Mouse (Mus musculus): ENCODE measurements around the gene Ppara. TPM values are rescaled to one million over a fixed set of nuclear protein-coding genes. Genes with fewer than 3 reads are reported as not detected.
A peak's percentile ranks its signal among the peaks of the same experiment; 100 is the strongest.
"Not testable (repeated sequence)": the region's sequence is repeated elsewhere in the genome, so short reads cannot be mapped to it uniquely, and the experiment has no call there.

Gene Ppara
- total RNA-seq, 2 experiments from 2014 or later: 3.7 to 4.6 TPM

- intact Hi-C loops (cut with DNase I); DNase-seq (ENCODE audit: low spot score in 2 of 2): not testable (repeated sequence)
Observed at GRCm38 (mm10) chr15:85778891-85779290, 44.1 kb downstream of the Ppara start.

DNA sequence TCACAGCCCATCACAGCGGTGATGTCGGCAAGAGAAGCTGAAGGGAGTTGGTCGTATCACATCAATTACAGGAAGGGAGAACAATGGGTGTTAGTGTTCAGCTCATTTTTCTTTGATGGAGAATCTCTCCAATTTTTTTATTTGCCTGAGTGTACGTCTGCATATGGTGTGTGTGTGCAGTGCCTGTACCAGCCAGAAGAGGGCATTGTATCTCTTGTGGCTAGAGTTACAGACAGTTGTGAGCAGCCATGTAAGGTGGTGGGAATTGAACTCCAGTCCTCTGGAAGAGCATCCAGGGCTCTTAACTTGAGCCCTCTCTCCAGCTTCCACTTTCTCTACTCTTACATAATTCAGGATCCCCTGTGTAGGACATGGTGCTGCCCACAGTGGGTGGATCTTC is 48.4 kb downstream of the Ppara start:
- no peak for DNase-seq (ENCODE audit: low spot score in 2 of 2)
- intact Hi-C loops (cut with DNase I): no loop called here

DNA sequence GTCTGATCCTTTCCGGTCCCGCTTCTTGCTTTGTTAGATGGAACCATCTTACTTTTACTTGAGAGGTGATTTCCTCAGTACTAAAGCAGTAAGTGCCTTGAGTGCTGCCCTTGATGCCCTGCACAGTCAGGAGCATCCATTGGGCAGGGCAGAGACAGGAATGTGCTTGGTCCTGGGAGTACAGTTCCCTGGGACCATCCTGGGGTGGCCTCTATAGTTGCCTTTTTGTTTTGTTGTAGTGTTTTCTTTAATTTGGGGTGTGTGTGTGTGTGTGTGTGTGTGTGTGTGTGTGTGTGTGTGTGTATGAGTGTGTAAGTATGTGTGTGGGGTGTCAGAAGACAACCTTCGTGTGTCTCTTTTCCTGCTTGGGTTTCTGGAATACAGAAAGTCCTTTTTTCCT is 49.6 kb downstream of the Ppara start:
- no peak for DNase-seq (ENCODE audit: low spot score in 2 of 2)
- intact Hi-C loops (cut with DNase I): no loop called here

- no peak for DNase-seq (ENCODE audit: low spot score in 2 of 2)
- intact Hi-C loops (cut with DNase I): no loop called here
Observed at GRCm38 (mm10) chr15:85786711-85787110, 51.9 kb downstream of the Ppara start.

GRCm38 (mm10) chr15:85787482-85787881 is 52.7 kb downstream of the Ppara start:
- intact Hi-C loops (cut with DNase I): no loop called here
- no peak for DNase-seq (ENCODE audit: low spot score in 2 of 2)

GRCm38 (mm10) chr15:85788051-85788450 is 53.3 kb downstream of the Ppara start:
- DNase-seq (ENCODE audit: low spot score in 2 of 2): no peak
- intact Hi-C loops (cut with DNase I): no loop called here

DNA sequence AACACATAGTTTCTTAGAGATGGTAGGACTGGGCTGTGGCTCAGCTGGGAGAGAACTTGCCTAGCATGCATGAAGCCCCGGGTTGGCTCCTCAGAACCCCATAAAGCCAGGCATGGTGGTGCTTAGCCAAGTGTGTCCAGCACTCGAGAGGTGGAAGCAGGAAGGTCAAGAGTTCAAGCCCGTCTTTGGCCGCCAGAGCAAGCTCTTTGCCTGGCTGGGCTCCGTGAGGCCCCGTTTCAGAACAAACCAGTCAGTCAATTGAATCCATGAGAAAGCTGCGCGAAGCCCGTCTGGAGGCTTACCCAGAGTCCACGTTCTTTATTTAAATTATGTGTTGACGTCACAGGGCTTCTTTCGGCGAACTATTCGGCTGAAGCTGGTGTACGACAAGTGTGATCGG is 53.9 kb downstream of the Ppara start:
- DNase-seq (ENCODE audit: low spot score in 2 of 2): no peak
- intact Hi-C loops (cut with DNase I): no loop called here

DNA sequence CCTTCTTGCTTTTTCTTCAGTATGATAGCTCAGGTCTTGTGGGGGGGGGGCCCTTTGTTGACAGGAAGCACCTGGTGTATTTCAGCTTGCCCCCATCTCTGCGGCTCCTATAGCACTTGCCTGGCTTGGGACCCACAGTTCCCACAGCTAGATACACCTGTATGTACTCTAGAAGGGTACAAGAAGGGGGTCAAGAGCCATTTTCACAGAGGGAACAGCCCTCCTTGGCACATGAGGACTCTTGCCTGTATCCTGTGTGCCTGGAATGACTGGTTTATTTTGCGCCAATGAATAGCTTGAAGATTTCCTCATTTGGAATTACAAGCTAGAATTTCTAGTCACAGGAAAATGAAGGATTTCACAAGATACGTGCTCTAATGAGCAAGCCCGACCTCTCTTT is 56.7 kb downstream of the Ppara start:
- intact Hi-C loops (cut with DNase I): no loop called here

GRCm38 (mm10) chr15:85792819-85793218 is 58.0 kb downstream of the Ppara start:
- intact Hi-C loops (cut with DNase I): no loop called here
- peak; percentile 35 to 52 for DNase-seq (ENCODE audit: low spot score in 2 of 2)

More for the DNA sequence above, 56.7 kb downstream of the Ppara start:
- DNase-seq (ENCODE audit: low spot score in 2 of 2): no peak

GRCm38 (mm10) chr15:85795516-85795915 is 60.7 kb downstream of the Ppara start:
- intact Hi-C loops (cut with DNase I): no loop called here
- no peak for DNase-seq (ENCODE audit: low spot score in 2 of 2)

DNA sequence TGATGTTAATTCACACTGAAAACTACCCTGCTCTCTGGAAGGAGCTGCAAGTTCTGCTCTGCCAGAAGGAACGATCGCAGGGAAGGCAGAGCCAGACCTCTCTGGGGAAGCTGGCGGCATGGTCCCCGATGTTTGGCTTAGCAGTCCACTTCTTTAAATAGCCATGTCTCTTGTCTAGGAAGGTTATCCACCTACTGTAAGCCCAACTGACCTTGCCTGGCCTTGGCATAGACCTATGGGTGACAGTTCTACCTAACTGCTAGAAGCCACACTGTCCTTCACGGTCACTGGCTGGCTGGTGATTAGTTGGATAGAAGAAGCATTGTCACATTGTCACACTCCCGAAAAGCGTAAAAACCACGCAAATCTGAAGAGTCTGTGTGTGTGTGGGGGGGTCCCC is 63.9 kb downstream of the Ppara start:
- no peak for DNase-seq (ENCODE audit: low spot score in 2 of 2)
- intact Hi-C loops (cut with DNase I): no loop called here

- intact Hi-C loops (cut with DNase I): no loop called here
- DNase-seq (ENCODE audit: low spot score in 2 of 2): no peak
Observed at GRCm38 (mm10) chr15:85802931-85803330, 68.1 kb downstream of the Ppara start.

GRCm38 (mm10) chr15:85806886-85807285 is 72.1 kb downstream of the Ppara start:
- DNase-seq (ENCODE audit: low spot score in 2 of 2): no peak
- intact Hi-C loops (cut with DNase I): no loop called here

DNA sequence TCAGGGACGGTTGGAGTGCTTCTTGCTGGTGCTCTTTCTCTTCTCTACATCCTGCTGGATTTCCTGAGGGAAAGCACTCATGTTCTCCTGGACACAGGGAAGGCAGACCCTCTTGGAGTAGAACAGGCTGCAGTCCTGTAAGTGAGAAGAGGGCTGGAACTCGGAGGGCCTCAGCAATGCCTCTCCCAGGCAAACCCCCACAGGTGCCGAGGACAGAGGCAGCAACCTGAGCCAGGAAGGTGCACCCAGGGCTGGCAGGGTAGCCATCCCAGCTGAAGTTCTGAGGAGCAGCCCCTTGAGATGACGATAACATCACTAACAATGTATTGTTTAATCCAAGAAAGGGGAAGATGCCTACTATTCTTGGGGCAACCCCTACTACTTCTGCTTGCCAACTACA is 72.6 kb downstream of the Ppara start:
- DNase-seq (ENCODE audit: low spot score in 2 of 2): no peak
- intact Hi-C loops (cut with DNase I): no loop called here

GRCm38 (mm10) chr15:85808031-85808430 is 73.2 kb downstream of the Ppara start:
- intact Hi-C loops (cut with DNase I): no loop called here
- DNase-seq (ENCODE audit: low spot score in 2 of 2): no peak

DNA sequence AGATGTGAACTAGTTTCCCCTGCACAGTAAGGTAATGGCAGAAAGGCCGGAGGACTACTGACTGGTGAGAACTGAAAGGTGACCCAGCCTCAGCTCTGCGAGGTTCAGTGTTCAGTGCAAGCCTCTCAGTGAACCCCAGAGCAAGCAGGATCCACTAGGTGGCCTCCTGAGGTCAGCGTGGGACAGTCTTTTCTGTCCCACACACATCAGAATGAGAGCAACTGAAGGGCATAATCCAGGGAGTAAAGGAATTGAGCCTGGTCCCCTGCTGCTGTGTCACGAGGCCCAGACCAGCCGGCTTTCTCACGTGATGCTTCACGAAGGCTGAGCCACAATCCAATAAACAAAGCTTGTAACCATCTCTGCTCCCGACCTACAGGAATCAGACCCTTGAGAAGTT is 73.7 kb downstream of the Ppara start:
- intact Hi-C loops (cut with DNase I): no loop called here
- DNase-seq (ENCODE audit: low spot score in 2 of 2): no peak

- no peak for DNase-seq (ENCODE audit: low spot score in 2 of 2)
- intact Hi-C loops (cut with DNase I): no loop called here
Observed at GRCm38 (mm10) chr15:85809091-85809490, 74.3 kb downstream of the Ppara start.

DNA sequence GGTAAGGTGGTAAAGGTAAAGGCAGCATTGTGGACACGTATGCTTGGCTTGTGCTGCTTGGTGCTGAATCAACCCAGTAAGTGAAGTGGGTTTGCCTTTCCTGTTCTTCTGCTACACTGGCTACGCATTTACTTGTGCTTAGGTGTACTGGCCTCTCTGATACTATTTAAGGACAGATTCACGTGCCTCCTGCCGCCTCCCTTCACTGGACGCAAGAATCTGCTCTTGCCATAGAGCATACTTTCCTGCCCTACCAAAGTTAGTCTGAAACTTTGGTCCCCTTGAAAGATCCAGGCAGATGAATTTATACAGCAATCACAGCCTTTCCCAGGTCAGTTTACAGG is 75.7 kb downstream of the Ppara start:
- intact Hi-C loops (cut with DNase I): loop anchor here (5.0 kb wide), 1 partner anchor 73 kb away; no protein-coding TSS in a partner anchor
- no peak for DNase-seq (ENCODE audit: low spot score in 2 of 2)

DNA sequence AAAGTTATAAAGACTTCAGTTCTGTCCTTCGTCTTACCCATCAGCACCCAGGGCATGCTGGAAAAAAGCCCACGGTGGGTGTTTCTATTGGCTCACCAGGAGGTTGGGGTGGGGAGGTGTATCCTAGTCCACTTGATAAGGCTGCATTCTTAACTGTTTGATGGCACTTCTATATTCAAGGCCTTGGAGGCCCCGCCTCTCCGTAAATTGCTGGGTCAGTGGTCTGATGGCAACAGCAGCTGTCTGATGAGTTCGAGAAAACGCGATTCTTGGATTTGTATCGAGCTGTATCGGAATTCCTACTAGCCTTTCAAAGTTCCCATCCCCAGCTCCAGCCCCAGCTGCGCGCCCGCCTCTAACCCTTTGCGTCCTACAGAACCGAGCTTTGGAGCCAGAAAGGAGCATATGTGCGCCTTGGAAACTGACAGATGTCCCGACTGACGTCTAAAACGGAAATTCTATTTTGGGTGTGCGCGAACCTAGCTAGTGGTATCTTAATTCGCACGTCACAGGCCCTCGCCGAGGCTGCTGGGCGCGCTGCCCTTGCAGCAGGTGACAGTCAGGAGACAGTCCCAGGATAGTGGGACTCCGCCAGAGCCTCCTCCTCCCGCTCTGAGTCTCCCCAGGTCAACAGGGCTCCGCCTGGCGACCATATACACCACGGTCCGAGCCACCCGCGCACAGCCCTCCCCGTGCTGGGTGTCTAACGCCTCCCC is 76.2 kb downstream of the Ppara start:
- intact Hi-C loops (cut with DNase I): loop anchor here (5.0 kb wide), 1 partner anchor 74 kb away; no protein-coding TSS in a partner anchor
- peak; percentile 79 to 85 for DNase-seq (ENCODE audit: low spot score in 2 of 2)

GRCm38 (mm10) chr15:85811535-85812277 is 76.9 kb downstream of the Ppara start, which contains the start of gene Cdpf1:
Gene Cdpf1, minus strand, starts transcription at chr15:85811697.
- intact Hi-C loops (cut with DNase I): loop anchor here (5.0 kb wide), 1 partner anchor 74 kb away; no protein-coding TSS in a partner anchor
- DNase-seq (ENCODE audit: low spot score in 2 of 2): peak; percentile 99

DNA sequence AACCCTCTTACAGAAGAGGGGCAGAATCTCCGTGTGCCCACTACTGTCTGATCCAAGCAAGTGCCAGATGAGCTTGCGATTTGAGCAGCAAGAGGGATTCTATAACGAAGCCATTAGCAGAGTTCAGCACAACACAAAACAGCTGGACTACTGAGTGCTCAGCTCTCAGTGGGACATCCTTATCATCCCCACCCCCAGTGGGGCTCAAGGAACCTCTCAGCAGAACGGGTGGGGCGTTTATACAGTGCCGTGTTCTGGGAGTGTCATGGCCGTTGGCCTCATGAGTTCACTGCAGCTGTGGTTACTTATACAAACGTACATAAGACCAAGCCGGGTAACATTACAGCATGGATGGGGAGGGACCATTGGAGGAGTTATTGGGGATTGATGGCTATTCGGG is 78.6 kb downstream of the Ppara start:
- intact Hi-C loops (cut with DNase I): loop anchor here (5.0 kb wide), 1 partner anchor 76 kb away; no protein-coding TSS in a partner anchor

More for the DNA sequence above, 78.6 kb downstream of the Ppara start:
- DNase-seq (ENCODE audit: low spot score in 2 of 2): no peak

Data from left cerebral cortex, postnatal 14 days (tissue).